Comparison of ENCODE assay signal across 8 mouse cellular contexts in genomic region chr11:59746614-59747013, GRCm38 (mm10). TPM values are rescaled to one million over a fixed set of nuclear protein-coding genes. Genes with fewer than 3 reads are reported as not detected.
DNase-seq lines count a peak whose midpoint lies in the region; ATAC-seq and TF ChIP-seq lines count a peak whose summit lies in the region.

No protein-coding gene starts in this region.

- no peaks in the 10 kb centered on the region for H3K27me3 ChIP-seq in spleen, adult 2 months (ENCODE audit: control insufficient read depth, insufficient read depth, low read length)
- H3K27me3 ChIP-seq in forebrain, embryonic 11.5 days (ENCODE audit: control insufficient read depth, insufficient read depth, low read length) = no peaks in the 10 kb centered on the region

- no peak for ATAC-seq in forebrain, embryonic 11.5 days (replicated peaks; ENCODE audit: low FRiP score)

- intact Hi-C loops in left cerebral cortex, postnatal 14 days (cut with DNase I) = loop anchor here (5.0 to 10.0 kb wide), 2 partner anchors 119 to 222 kb away; partner anchors contain the start of gene Zkscan17

- H3K27ac ChIP-seq in spleen, adult 2 months (ENCODE audit: insufficient read depth, low read length) = no peak overlapping the region
- no peak overlapping the region for H3K27ac ChIP-seq in forebrain, embryonic 11.5 days (ENCODE audit: low read depth, low read length)

- DNase-seq in gastrocnemius, postnatal 10 days = peak; percentile 51
- no peak for DNase-seq in gastrocnemius, adult 8-10 months (ENCODE audit: low spot score in 2 of 2)
- DNase-seq in spleen, adult 2 months (ENCODE audit: low read depth in 1 of 2, low spot score in 2 of 2) = peak; percentile 28 to 53
- no peak for DNase-seq in spleen, adult 12 weeks (ENCODE audit: low spot score)
- peak; percentile 39 for DNase-seq in embryo, embryonic 10.5 days (ENCODE audit: low spot score)
- peak; percentile 68 to 70 for DNase-seq in left cerebral cortex, postnatal 14 days (ENCODE audit: low spot score in 2 of 2)
- DNase-seq in right cerebral cortex, postnatal 10 days (ENCODE audit: low spot score in 2 of 2) = peak; percentile 70 to 77
- no peak for DNase-seq in forebrain, embryonic 11.5 days (ENCODE audit: low spot score)

- H3K36me3 ChIP-seq in spleen, adult 2 months (ENCODE audit: control insufficient read depth, insufficient read depth, low read length) = peaks cover 10% of the 10 kb centered on the region; the same call in 1 of the 2 replicates
- H3K36me3 ChIP-seq in forebrain, embryonic 11.5 days (ENCODE audit: control insufficient read depth, insufficient read depth, low read length) = peaks cover 11% of the 10 kb centered on the region; the same call in 1 of the 2 replicates

- no peak for TF ChIP-seq POLR2A in spleen, adult 2 months (IDR thresholded peaks at IDR 0.05; ENCODE audit: low read depth, low read length)

- no peak overlapping the region for H3K4me2 ChIP-seq in forebrain, embryonic 11.5 days (ENCODE audit: low read depth, low read length, severe bottlenecking)

- H3K4me1 ChIP-seq in spleen, adult 2 months (ENCODE audit: control insufficient read depth, insufficient read depth, insufficient read length) = no peaks in the 10 kb centered on the region
- no peaks in the 10 kb centered on the region for H3K4me1 ChIP-seq in forebrain, embryonic 11.5 days (replicated peaks; ENCODE audit: control insufficient read depth, insufficient read depth, low read length)

- H3K4me3 ChIP-seq in spleen, adult 2 months (ENCODE audit: extremely low read depth, insufficient read depth, insufficient read length) = no peak overlapping the region
- no peak overlapping the region for H3K4me3 ChIP-seq in forebrain, embryonic 11.5 days (ENCODE audit: low read depth, low read length)

- no peaks in the 10 kb centered on the region for H3K9me3 ChIP-seq in forebrain, embryonic 11.5 days (ENCODE audit: control insufficient read depth, low read length)

- WGBS in spleen, adult 2 months = 83% methylated on average over 2 of the region's 2 CpGs
- 88% methylated on average over 2 of the region's 2 CpGs for WGBS in forebrain, embryonic 11.5 days

- peak; percentile 51; the same call in 1 of the 2 replicates for TF ChIP-seq CTCF in spleen, adult 2 months (IDR thresholded peaks at IDR 0.05; ENCODE audit: extremely low read depth, insufficient read depth, insufficient read length, insufficient replicate concordance)

- no peak overlapping the region for H3K9ac ChIP-seq in forebrain, embryonic 11.5 days (ENCODE audit: low read length)

RNA-seq across cellular contexts. Expression of gene Pld6, which starts 40.8 kb away (rescaled TPM):
- total RNA-seq in gastrocnemius, postnatal 10 days (2021) = under 1 TPM; 0.21 to 0.47 TPM
- not detected for total RNA-seq in gastrocnemius, adult 8-10 months (2022)
- polyA plus RNA-seq in spleen, adult 2 months (2012; rRNA removed) = 0.69 and 0.96 TPM in 2 replicates
- 1 to 10 TPM in 1 of 2 experiments, under 1 TPM in 1; 0.89 to 1.9 TPM for total RNA-seq in left cerebral cortex, postnatal 14 days (2021)
- polyA plus RNA-seq in forebrain, embryonic 11.5 days (2014; fragmentation: Nextera tagmentation; extraction: Ambion mirVana) = 0.72 and 1.3 TPM in 2 replicates

Comparison
In these comparisons a context has a peak if more than half of its experiments do, and no peak if none do; other contexts are left out.
1. DNase-seq: peak in gastrocnemius, postnatal 10 days (single experiment), spleen, adult 2 months (2 of 2), embryo, embryonic 10.5 days (single experiment), left cerebral cortex, postnatal 14 days (2 of 2) and right cerebral cortex, postnatal 10 days (2 of 2); none in gastrocnemius, adult 8-10 months (0 of 2), spleen, adult 12 weeks (single experiment) and forebrain, embryonic 11.5 days (single experiment).